Mouse (Mus musculus): ENCODE measurements around the gene Thop1. TPM values are rescaled to one million over a fixed set of nuclear protein-coding genes. Genes with fewer than 3 reads are reported as not detected.
A peak's percentile ranks its signal among the peaks of the same experiment; 100 is the strongest.
"Not testable (repeated sequence)": the region's sequence is repeated elsewhere in the genome, so short reads cannot be mapped to it uniquely, and the experiment has no call there.

Thop1 gene
- polyA plus RNA-seq, 2 experiments from 2014 or later, result 2.0 to 2.5 TPM

- no peak for ATAC-seq
Measured at GRCm38 (mm10) chr10:81057406-81058130, 12.3 kb upstream of the Thop1 start.

- ATAC-seq, result no peak
Measured at GRCm38 (mm10) chr10:81058896-81059295, 10.9 kb upstream of the Thop1 start.

DNA sequence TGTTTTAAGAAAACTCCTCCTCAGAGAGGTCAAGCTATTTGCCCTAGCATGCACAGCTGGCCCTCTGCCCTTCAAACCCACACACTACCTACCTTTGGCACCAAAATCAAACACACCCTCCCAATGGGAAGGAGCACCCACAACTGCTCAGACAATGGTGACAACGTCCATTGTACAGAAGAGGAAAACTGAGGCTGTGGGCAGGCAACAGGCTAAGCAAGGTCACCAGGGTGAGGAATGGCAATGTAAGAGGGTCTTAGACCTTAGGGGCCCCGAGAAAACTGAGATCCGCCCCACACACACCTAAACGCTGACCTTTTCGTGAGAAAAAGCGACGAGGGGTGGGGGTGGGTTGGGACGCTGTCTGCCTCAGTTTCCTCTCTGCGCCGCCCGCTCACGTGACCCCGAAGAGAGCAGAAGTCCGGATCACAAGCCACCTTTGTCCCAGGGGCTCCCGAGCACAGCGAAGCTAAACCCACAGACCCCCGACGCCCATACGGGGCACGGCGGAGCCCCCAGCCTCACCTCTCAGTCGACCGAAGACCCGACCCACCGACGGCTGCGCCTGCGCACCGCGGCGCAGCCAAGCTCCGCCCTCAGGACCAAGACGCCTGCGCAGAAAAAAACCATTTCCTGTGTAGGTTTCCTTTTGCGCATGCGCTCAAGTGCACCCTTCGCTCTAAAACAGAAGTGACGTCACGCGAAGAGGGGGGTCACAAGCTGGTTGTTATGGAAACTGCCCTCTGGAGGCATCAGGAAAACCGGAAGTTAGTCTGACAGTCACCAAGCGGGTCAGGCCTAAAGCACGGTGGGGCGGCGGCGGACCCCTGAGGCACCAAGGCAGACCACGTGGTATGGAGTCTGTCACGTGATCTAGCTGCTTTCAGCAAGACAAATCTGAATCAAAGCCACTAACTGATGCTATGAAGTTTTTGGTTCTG is 10.0 kb upstream of the Thop1 start, which contains the start of gene Sgta:
Gene Sgta, minus strand, starts transcription at position 579 of the 941 bp plus-strand sequence.
- ATAC-seq, result peak; percentile 95

DNA sequence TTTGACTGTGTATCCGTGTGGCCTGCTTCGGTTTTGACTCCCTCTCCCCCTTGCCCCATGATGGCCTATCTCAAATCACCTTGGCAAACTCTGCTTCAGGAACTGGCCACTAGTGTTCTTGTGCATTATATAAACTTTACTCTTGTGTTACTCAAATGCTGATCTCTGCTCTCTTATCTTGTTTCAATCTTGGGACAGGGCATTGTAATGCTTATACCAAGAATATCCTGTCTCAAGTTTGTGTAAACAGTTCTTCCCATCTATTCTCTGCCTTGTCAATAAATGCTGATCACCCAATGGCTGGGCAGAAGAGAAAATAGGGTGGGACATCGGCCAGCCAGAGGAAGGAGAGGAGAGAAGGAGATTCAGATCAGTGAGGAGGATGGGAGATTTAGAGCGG is 7.1 kb upstream of the Thop1 start:
- ATAC-seq, result no peak

DNA sequence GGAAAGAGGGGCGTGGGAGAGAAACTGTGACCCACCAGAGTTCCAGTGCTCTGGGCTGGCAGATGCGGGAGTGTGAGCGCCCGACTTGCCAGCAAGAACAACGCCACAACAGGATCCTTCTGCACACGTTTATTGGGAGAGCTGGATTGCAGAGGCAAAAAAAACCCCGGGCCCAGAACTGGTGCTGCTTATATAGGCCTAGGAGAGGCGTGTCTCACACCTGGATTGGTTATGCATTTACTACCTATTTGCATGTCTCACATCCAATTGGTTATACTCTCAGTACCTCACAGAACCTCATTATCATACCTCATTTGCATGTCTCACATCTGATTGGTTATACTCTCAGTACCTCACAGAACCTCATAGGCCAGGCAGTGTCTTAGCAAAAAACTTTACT is 5.3 kb upstream of the Thop1 start:
- not testable (repeated sequence) for ATAC-seq

GRCm38 (mm10) chr10:81068706-81069105 is 1.1 kb upstream of the Thop1 start:
- ATAC-seq, result no peak

DNA sequence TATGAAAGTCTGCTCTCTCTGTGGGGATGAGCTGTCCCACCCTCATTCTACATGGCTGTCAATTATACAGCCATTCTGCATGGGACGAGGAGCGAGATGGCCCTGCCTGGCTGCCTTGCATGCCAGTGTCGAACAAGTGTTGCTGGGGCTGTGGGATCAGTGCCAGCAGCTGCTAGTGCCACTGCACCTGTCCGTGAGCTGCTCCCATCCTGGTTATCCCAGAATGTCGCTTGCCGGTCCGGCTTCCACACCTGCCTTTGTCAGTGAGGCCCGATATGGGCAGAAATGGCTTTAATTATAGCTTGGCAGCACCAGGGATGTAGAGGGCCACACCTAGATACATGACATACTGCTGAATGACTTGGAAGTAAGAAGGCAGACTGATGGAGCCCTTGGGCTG is 2.5 kb downstream of the Thop1 start:
- ATAC-seq, result no peak

GRCm38 (mm10) chr10:81073464-81073863 is 3.6 kb downstream of the Thop1 start:
- ATAC-seq, result no peak

- no peak for ATAC-seq
Measured at GRCm38 (mm10) chr10:81075734-81076133, 5.9 kb downstream of the Thop1 start.

- no peak for ATAC-seq
Measured at GRCm38 (mm10) chr10:81076356-81076755, 6.5 kb downstream of the Thop1 start.

GRCm38 (mm10) chr10:81077916-81078315 is 8.1 kb downstream of the Thop1 start:
- no peak for ATAC-seq

DNA sequence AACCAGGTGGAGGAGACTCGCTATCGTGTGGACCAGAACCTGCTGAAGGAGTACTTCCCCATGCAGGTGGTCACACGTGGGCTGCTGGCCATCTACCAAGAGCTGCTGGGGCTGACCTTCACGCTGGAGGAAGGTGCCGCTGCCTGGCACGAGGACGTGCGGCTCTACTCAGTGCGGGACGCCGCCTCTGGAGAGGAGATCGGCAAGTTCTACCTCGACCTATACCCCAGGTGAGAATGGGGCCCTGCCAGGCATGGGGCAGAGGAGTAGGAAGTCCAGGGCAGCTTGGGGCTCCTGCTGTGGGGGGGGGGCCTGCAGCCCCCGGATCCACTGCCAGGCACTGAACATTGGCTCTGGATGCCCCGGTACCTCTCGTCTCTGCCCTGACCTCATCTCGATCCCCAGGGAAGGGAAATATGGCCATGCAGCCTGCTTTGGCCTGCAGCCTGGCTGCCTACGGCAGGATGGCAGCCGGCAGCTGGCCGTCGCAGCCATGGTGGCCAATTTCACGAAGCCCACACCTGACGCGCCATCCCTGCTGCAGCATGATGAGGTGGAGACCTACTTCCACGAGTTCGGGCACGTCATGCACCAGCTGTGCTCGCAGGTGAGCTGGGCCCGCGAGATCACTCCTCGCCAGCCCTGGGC is 10.3 kb downstream of the Thop1 start:
- ATAC-seq, result no peak

- peak; percentile 63 for ATAC-seq
Measured at GRCm38 (mm10) chr10:81082168-81082960, 12.5 kb downstream of the Thop1 start.

- no peak for ATAC-seq
Measured at GRCm38 (mm10) chr10:81087021-81087420, 17.2 kb downstream of the Thop1 start.

- no peak for ATAC-seq
Measured at GRCm38 (mm10) chr10:81089216-81089615, 19.4 kb downstream of the Thop1 start.

DNA sequence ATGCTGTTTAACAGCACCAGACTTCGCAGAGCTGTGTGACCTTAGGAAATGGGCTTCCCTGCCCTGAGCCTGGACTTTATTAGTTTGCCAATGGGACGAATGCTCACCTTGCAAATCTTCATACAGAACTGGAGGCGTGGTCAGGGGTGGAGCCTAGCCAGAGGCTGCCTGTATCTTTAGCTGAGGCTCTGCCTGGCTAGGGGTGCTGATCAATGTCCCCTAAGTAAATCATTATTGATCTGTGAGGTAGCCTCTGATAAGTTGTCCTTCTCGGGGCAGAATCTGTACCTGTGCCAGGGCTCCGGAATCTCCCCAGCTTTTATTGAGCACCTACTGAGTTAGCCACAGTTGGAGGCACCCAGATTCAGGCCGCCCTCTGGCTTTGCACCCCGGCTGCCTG is 20.8 kb downstream of the Thop1 start:
- ATAC-seq, result no peak

GRCm38 (mm10) chr10:81092465-81093250 is 22.8 kb downstream of the Thop1 start:
- no peak for ATAC-seq

GRCm38 (mm10) chr10:81094931-81095678 is 25.3 kb downstream of the Thop1 start:
- ATAC-seq, result no peak

- ATAC-seq, result peak; percentile 91
Measured at GRCm38 (mm10) chr10:81105565-81106112, 35.8 kb downstream of the Thop1 start, which contains the start of gene Map2k2. Map2k2 (plus strand) TSS chr10:81105915.

DNA sequence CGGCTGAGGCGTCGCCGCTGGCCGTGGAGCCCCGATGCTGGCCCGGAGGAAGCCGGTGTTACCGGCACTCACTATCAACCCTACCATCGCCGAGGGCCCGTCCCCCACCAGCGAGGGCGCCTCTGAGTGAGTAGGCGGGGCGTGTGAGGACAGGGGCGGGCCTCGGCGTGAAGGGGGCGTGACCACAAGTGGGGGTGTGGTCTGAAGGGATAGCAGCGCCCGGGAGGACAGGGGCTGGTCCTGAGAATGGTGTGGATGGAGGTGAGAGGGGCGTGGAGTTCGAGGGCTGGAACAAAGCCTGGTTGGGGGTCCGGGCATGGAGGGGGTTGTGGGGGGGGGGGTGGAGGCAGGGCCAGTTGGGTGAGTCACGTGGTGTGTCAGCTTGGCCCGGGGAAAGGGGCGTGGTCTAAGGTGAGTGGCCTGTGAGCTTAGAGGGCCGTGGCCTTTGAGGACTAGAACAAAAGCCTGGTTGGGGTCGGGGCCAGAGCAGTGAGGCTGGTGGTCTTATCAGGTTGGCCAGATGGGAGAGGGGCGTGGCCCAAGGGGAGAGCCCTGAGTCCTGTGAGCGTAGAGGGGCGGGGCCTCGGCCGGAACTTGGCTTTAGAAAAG is 36.4 kb downstream of the Thop1 start:
- ATAC-seq, result peak; percentile 78
